Mouse (Mus musculus) CH12.LX (cell line): ENCODE results near the gene Slc38a2. TPM values are rescaled to one million over a fixed set of nuclear protein-coding genes. Genes with fewer than 3 reads are reported as not detected.

Experiments
- DNase-seq: peaks from one replicate; pipeline ENCODE4 v3.0.0-alpha.2; 2013; ENCODE audit errors: extremely low read depth
- H3K27ac ChIP-seq: 2 replicates; pipeline ENCODE4 v1.5.1; 2012; ENCODE audit warnings: low read depth, mild to moderate bottlenecking, control low read depth, moderate library complexity; ENCODE audit not compliant: insufficient read depth
- H3K27me3 ChIP-seq: replicated peaks from 2 replicates; pipeline ENCODE3; 2012; ENCODE audit warnings: inconsistent platforms
- H3K36me3 ChIP-seq, 2 experiments: replicated peaks in 1 of 2; 2 replicates each; pipeline versions ENCODE3 to v1.6.1; 2012; ENCODE audit warnings: inconsistent platforms in 1 of 2, low read length in 1 of 2, mild to moderate bottlenecking in 1 of 2, mixed read lengths in 1 of 2, moderate library complexity in 1 of 2; ENCODE audit not compliant: control insufficient read depth in 1 of 2, insufficient read depth in 1 of 2
- H3K4me1 ChIP-seq, 2 experiments: 2 replicates each; pipeline ENCODE4 v1.6.1; 2012; ENCODE audit warnings: inconsistent platforms in 1 of 2, moderate library complexity in 1 of 2; ENCODE audit not compliant: insufficient read depth in 2 of 2, control insufficient read depth in 1 of 2
- H3K4me2 ChIP-seq: 2 replicates; pipeline ENCODE4 v1.6.1; 2012; ENCODE audit warnings: low read depth, mild to moderate bottlenecking, control low read depth; ENCODE audit not compliant: poor library complexity, insufficient read depth, severe bottlenecking
- H3K4me3 ChIP-seq, 3 experiments: fragments of 150-350 bp in 1 of 3; sonication (generic) in 1 of 3; replicated peaks in 1 of 3; 2 replicates each; pipeline versions ENCODE3 to v1.5.1; 2011 to 2012; ENCODE audit warnings: low read depth in 2 of 3, low read length in 2 of 3, mild to moderate bottlenecking in 2 of 3, moderate library complexity in 2 of 3, control low read depth in 1 of 3, improper control_type of control experiment in 1 of 3, inconsistent platforms in 1 of 3, mixed read lengths in 1 of 3; ENCODE audit not compliant: poor library complexity in 1 of 3
- H3K79me2 ChIP-seq: replicated peaks from 2 replicates; pipeline ENCODE4 v1.6.1; 2012; ENCODE audit warnings: mild to moderate bottlenecking, moderate library complexity; ENCODE audit not compliant: control insufficient read depth, poor library complexity, insufficient read depth, severe bottlenecking; ENCODE audit errors: extremely low read depth
- H3K9ac ChIP-seq: 2 replicates; pipeline ENCODE4 v1.6.1; 2012; ENCODE audit warnings: low read depth, mild to moderate bottlenecking, control low read depth, moderate library complexity; ENCODE audit not compliant: insufficient read depth
- H3K9me3 ChIP-seq: replicated peaks from 2 replicates; pipeline ENCODE3; 2012; ENCODE audit warnings: low read length, inconsistent platforms, mixed read lengths
- CHD1 ChIP-seq: IDR thresholded peaks from 2 replicates; pipeline ENCODE4 v1.6.1; 2012; ENCODE audit warnings: low read depth, low read length, improper control_type of control experiment, inconsistent platforms
- CHD2 ChIP-seq: IDR thresholded peaks from 2 replicates; pipeline ENCODE4 v1.6.1; 2011; ENCODE audit warnings: low read length, improper control_type of control experiment
- CTCF ChIP-seq, 2 experiments: IDR thresholded peaks in 1 of 2; conservative IDR thresholded peaks in 1 of 2; 2 replicates each; pipeline ENCODE4 v1.5.1; 2011 to 2012; ENCODE audit warnings: low read depth in 2 of 2, low read length in 2 of 2, improper control_type of control experiment in 1 of 2, inconsistent platforms in 1 of 2, mild to moderate bottlenecking in 1 of 2, moderate library complexity in 1 of 2
- E2F4 ChIP-seq: IDR thresholded peaks from 2 replicates; pipeline ENCODE4 v1.6.1; 2011; ENCODE audit warnings: low read depth, low read length, improper control_type of control experiment; ENCODE audit not compliant: insufficient replicate concordance
- EP300 ChIP-seq: IDR thresholded peaks from 2 replicates; pipeline ENCODE4 v1.6.1; 2011; ENCODE audit warnings: low read length, improper control_type of control experiment
- ETS1 ChIP-seq: conservative IDR thresholded peaks from 2 replicates; pipeline ENCODE4 v1.6.1; 2012; ENCODE audit warnings: low read depth, mild to moderate bottlenecking, inconsistent platforms, low read length, improper control_type of control experiment, moderate library complexity
- IRF4 ChIP-seq: IDR thresholded peaks from 2 replicates; pipeline ENCODE4 v1.6.1; 2014; ENCODE audit warnings: low read depth, mild to moderate bottlenecking, inconsistent platforms, low read length, improper control_type of control experiment
- MAFK ChIP-seq: IDR thresholded peaks from 2 replicates; pipeline ENCODE4 v1.6.1; 2011; ENCODE audit warnings: low read length, improper control_type of control experiment; ENCODE audit not compliant: insufficient replicate concordance
- MAX ChIP-seq: IDR thresholded peaks from 2 replicates; pipeline ENCODE4 v1.6.1; 2011; ENCODE audit warnings: low read length, improper control_type of control experiment
- MAZ ChIP-seq: IDR thresholded peaks from 2 replicates; pipeline ENCODE4 v1.6.1; 2012; ENCODE audit warnings: low read depth, mild to moderate bottlenecking, inconsistent platforms, low read length, improper control_type of control experiment, moderate library complexity
- MEF2A ChIP-seq: IDR thresholded peaks from 2 replicates; pipeline ENCODE4 v1.6.1; 2014; ENCODE audit warnings: low read depth, mild to moderate bottlenecking, inconsistent platforms, low read length, improper control_type of control experiment, borderline replicate concordance
- MXI1 ChIP-seq: IDR thresholded peaks from 2 replicates; pipeline ENCODE4 v1.6.1; 2011; ENCODE audit warnings: mild to moderate bottlenecking, low read depth, low read length, improper control_type of control experiment
- MYC ChIP-seq: IDR thresholded peaks from 2 replicates; pipeline ENCODE4 v1.6.1; 2011; ENCODE audit warnings: low read depth, mild to moderate bottlenecking, improper control_type of control experiment, low read length
- NELFE ChIP-seq: IDR thresholded peaks from 2 replicates; pipeline ENCODE4 v1.6.1; 2011; ENCODE audit warnings: low read depth, low read length, improper control_type of control experiment
- NRF1 ChIP-seq: IDR thresholded peaks from 2 replicates; pipeline ENCODE4 v1.6.1; 2014; ENCODE audit warnings: low read depth, mild to moderate bottlenecking, inconsistent platforms, low read length, improper control_type of control experiment, moderate library complexity
- PAX5 ChIP-seq: IDR thresholded peaks from 2 replicates; pipeline ENCODE4 v1.6.1; 2012; ENCODE audit warnings: low read length, inconsistent platforms, mixed read lengths
- POLR2A ChIP-seq: IDR thresholded peaks from 2 replicates; pipeline ENCODE4 v1.6.1; 2011; ENCODE audit warnings: low read depth, mild to moderate bottlenecking, improper control_type of control experiment, low read length
- POLR2AphosphoS2 ChIP-seq: IDR thresholded peaks from 2 replicates; pipeline ENCODE4 v1.6.1; 2011; ENCODE audit warnings: low read depth, low read length, improper control_type of control experiment
- RAD21 ChIP-seq: IDR thresholded peaks from 2 replicates; pipeline ENCODE4 v1.6.1; 2011; ENCODE audit warnings: low read depth, mild to moderate bottlenecking, low read length, improper control_type of control experiment, moderate library complexity
- SIN3A ChIP-seq: IDR thresholded peaks from 2 replicates; pipeline ENCODE4 v1.6.1; 2012; ENCODE audit warnings: low read length, improper control_type of control experiment, inconsistent platforms
- SMC3 ChIP-seq: IDR thresholded peaks from 2 replicates; pipeline ENCODE4 v1.6.1; 2011; ENCODE audit warnings: low read depth, low read length, improper control_type of control experiment
- TCF12 ChIP-seq: IDR thresholded peaks from 2 replicates; pipeline ENCODE4 v1.6.1; 2014; ENCODE audit warnings: low read depth, mild to moderate bottlenecking, inconsistent platforms, low read length, improper control_type of control experiment
- USF1 ChIP-seq: IDR thresholded peaks from 2 replicates; pipeline ENCODE4 v1.6.1; 2014; ENCODE audit warnings: low read depth, mild to moderate bottlenecking, inconsistent platforms, low read length, improper control_type of control experiment
- ZC3H11A ChIP-seq: IDR thresholded peaks from 2 replicates; pipeline ENCODE4 v1.6.1; 2012; ENCODE audit warnings: low read depth, mild to moderate bottlenecking, inconsistent platforms, low read length, improper control_type of control experiment
- ZKSCAN1 ChIP-seq: IDR thresholded peaks from 2 replicates; pipeline ENCODE4 v1.6.1; 2012; ENCODE audit warnings: low read depth, inconsistent platforms, low read length, improper control_type of control experiment, borderline replicate concordance
- ZMIZ1 ChIP-seq: IDR thresholded peaks from 2 replicates; pipeline ENCODE4 v1.6.1; 2012; ENCODE audit warnings: low read depth, mild to moderate bottlenecking, inconsistent platforms, low read length, improper control_type of control experiment
- ZNF384 ChIP-seq: IDR thresholded peaks from 2 replicates; pipeline ENCODE4 v1.6.1; 2012; ENCODE audit warnings: low read depth, low read length, improper control_type of control experiment, inconsistent platforms
- dilution Hi-C: fragments of 300-500 bp; cut with MboI; formaldehyde crosslinking; loops from 2 replicates; pipeline ENCODE4 v1.14.3; 2020; ENCODE audit warnings: low sequenced_read_pairs; ENCODE audit not compliant: extremely low pct_unique_long_range_greater_than_20kb, extremely low pct_ligation_motif_present
- in situ Hi-C: fragments of 300-500 bp; cut with MboI; formaldehyde crosslinking; loops from 3 replicates; pipeline ENCODE4 v1.14.3; 2019; ENCODE audit warnings: low sequenced_read_pairs, low pct_ligation_motif_present, low pct_unique_long_range_greater_than_20kb, mixed read lengths
- polyA plus RNA-seq: library from polyadenylated mRNA; unstranded; fragments of >175 nt; gene quantifications from 2 replicates; pipeline ENCODE4 v1.2.1, GENCODE M21; 2012; ENCODE audit warnings: low read depth; ENCODE audit not compliant: insufficient read length
- total RNA-seq, 2 experiments: library from RNA; depleted of rRNA; stranded (reverse); fragments of 300-350 nt in 1 of 2; fragments of >200 nt in 1 of 2; gene quantifications; 2 replicates each; pipeline ENCODE4 v1.2.3; 2012 to 2014

The Slc38a2 gene
- total and polyA plus RNA-seq, 3 experiments: 41.4 to 70.5 (median 59.3) TPM

GRCm38 (mm10) chr15:96700766-96701165 is 1.2 kb upstream of the Slc38a2 start:
- in situ Hi-C loops: no loop called here
- no peak overlapping the region for H3K27ac ChIP-seq
- no peak for DNase-seq
- H3K27me3 ChIP-seq: peaks cover 9% of the 10 kb centered on the region
- H3K79me2 ChIP-seq: peaks cover 28% of the 10 kb centered on the region
- H3K4me3 ChIP-seq: no peak overlapping the region
- no peak overlapping the region for H3K4me2 ChIP-seq
- peaks cover 1 to 16% of the 10 kb centered on the region in 2 experiments; a peak in 3 of 4 replicates for H3K4me1 ChIP-seq
- peaks cover 17 to 29% of the 10 kb centered on the region in 2 experiments for H3K36me3 ChIP-seq
- TF ChIP-seq ETS1 (no peak), ZC3H11A (no peak), EP300 (no peak), POLR2AphosphoS2 (no peak), ZMIZ1 (no peak), MAFK (no peak)
- TF ChIP-seq, all 38 proteins: peak for 0
- Histone ChIP-seq H3K9me3 (no peaks in the 10 kb centered on the region), H3K9ac (no peak overlapping the region)
- dilution Hi-C loops: no loop called here

GRCm38 (mm10) chr15:96698658-96699448 is 677 bp downstream of the Slc38a2 start:
- in situ Hi-C loops: loop anchor here (25.0 kb wide), 1 partner anchor 238 kb away; no protein-coding TSS in a partner anchor
- H3K27me3 ChIP-seq: peaks cover 9% of the 10 kb centered on the region
- H3K4me2 ChIP-seq: peak overlapping the region; percentile 90; the same call in 1 of the 2 replicates
- TF ChIP-seq SMC3 (no peak), MXI1 (peak; percentile 70), ZMIZ1 (peak; percentile 53; the same call in 1 of the 2 replicates), POLR2A (peak; percentile 46), MAZ (peak; percentile 72), RAD21 (no peak), ZKSCAN1 (no peak), E2F4 (no peak), PAX5 (no peak), IRF4 (peak; percentile 30; the same call in 1 of the 2 replicates), SIN3A (0 out of 2 replicates have a peak, but pooled peaks have one; percentile 56), NELFE (peak; percentile 60; the same call in 1 of the 2 replicates), USF1 (peak; percentile 89), MAX (peak; percentile 67; the same call in 1 of the 2 replicates), TCF12 (peak; percentile 49), CHD2 (peak; percentile 22; the same call in 1 of the 2 replicates), CTCF (conservative IDR thresholded peaks at IDR 0.05 in 1 of 2, IDR thresholded peaks at IDR 0.05 in 1 of 2; ENCODE audit: low read depth in 2 of 2, low read length in 2 of 2) (0 out of 4 replicates have a peak, but pooled peaks of 1 of the 2 experiments have one; percentile 1), ETS1 (no peak), MYC (no peak), NRF1 (no peak; the same call in 1 of the 2 replicates), ZNF384 (no peak), MEF2A (0 out of 2 replicates have a peak, but pooled peaks have one; percentile 15), CHD1 (peak; percentile 88; the same call in 1 of the 2 replicates), EP300 (peak; percentile 31; the same call in 1 of the 2 replicates)
- TF ChIP-seq, all 38 proteins: peak for 15
- H3K4me3 ChIP-seq: peak overlapping the region; percentile 82 to 89 (median 87)
- H3K9ac ChIP-seq: peak overlapping the region; percentile 100
- peak overlapping the region; percentile 77 for H3K27ac ChIP-seq
- dilution Hi-C loops: no loop called here
- H3K79me2 ChIP-seq: peaks cover 41% of the 10 kb centered on the region
- H3K36me3 ChIP-seq: peaks cover 36 to 48% of the 10 kb centered on the region in 2 experiments
- DNase-seq: peak; percentile 76
- H3K4me1 ChIP-seq: peaks cover 2 to 33% of the 10 kb centered on the region in 2 experiments; a peak in 3 of 4 replicates
- no peaks in the 10 kb centered on the region for H3K9me3 ChIP-seq
